ENCODE assay signal across 20 mouse cellular contexts in genomic region chr19:32643642-32644041, GRCm38 (mm10). TPM values are rescaled to one million over a fixed set of nuclear protein-coding genes. Genes with fewer than 3 reads are reported as not detected.
DNase-seq lines count a peak whose midpoint lies in the region; ATAC-seq and TF ChIP-seq lines count a peak whose summit lies in the region.
"Had no signal": no experiment of that assay in that cellular context is flagged by ENCODE, and none has a peak within 500 bp of the region (broad histone marks: within the 10 kb centered on the region; RNA-seq: fewer than 3 reads in every experiment).

No protein-coding gene starts in this region.

- WGBS in heart, adult 2 months, result 96% methylated on average over 3 of the region's 3 CpGs
- 87% methylated on average over 3 of the region's 3 CpGs for WGBS in heart, embryonic 11.5 days (ENCODE audit: insufficient replicate concordance)

- H3K4me1 ChIP-seq in heart, adult 2 months (ENCODE audit: control insufficient read depth, insufficient read depth, low read length), result no peaks in the 10 kb centered on the region
- H3K4me1 ChIP-seq in heart, embryonic 11.5 days (ENCODE audit: control insufficient read depth, insufficient read depth, low read length), result peaks cover 7% of the 10 kb centered on the region
- peaks cover 10% of the 10 kb centered on the region; the same call in 1 of the 2 replicates for H3K4me1 ChIP-seq in E14TG2a.4 (replicated peaks; ENCODE audit: low read depth, low read length)

- H3K4me2 ChIP-seq in heart, embryonic 11.5 days, result no peak overlapping the region
- H3K4me2 ChIP-seq: forebrain, embryonic 13.5 days; heart, embryonic 12.5 days; hindbrain, embryonic 14.5 days had no signal

- H3K79me2 ChIP-seq in heart, adult 2 months (replicated peaks; ENCODE audit: control insufficient read depth, insufficient read depth, low read length), result no peaks in the 10 kb centered on the region

- DNase-seq in heart, adult 2 months, result no peak
- no peak for DNase-seq in layer of hippocampus, adult 2 months (ENCODE audit: low spot score in 2 of 2)
- no peak for DNase-seq in layer of hippocampus, postnatal 25 days (ENCODE audit: extremely low spot score in 1 of 2, low spot score in 1 of 2)
- DNase-seq in R1 (ENCODE audit: low read depth, low spot score), result peak; percentile 46
- no peak for DNase-seq in adrenal gland, adult 8-10 months
- DNase-seq: adrenal gland, adult 2 months; adrenal gland, postnatal 36 days; cerebellum, adult 2 months; cerebellum, postnatal 10 days; forebrain, postnatal 0 days; gastrocnemius, postnatal 10 days; heart, adult 18-20 months had no signal

- TF ChIP-seq EP300 in heart, adult 2 months (IDR thresholded peaks at IDR 0.05; ENCODE audit: insufficient read depth, low read depth, low read length), result no peak

- no peak for TF ChIP-seq POLR2A in heart, adult 2 months (IDR thresholded peaks at IDR 0.05; ENCODE audit: insufficient read depth, low read depth, low read length)

- intact Hi-C loops in heart, adult 2 months (cut with DNase I), result no loop called here

- peaks cover 3% of the 10 kb centered on the region; the same call in 1 of the 2 replicates for H3K9me3 ChIP-seq in heart, embryonic 11.5 days (replicated peaks; ENCODE audit: control insufficient read depth, low read length)
- H3K9me3 ChIP-seq in E14TG2a.4 (ENCODE audit: low read length), result peaks cover 14% of the 10 kb centered on the region

- TF ChIP-seq CTCF in heart, adult 2 months (IDR thresholded peaks at IDR 0.05), result peak; percentile 37
- peak; percentile 26; the same call in 1 of the 2 replicates for TF ChIP-seq CTCF in layer of hippocampus, adult 2 months (conservative IDR thresholded peaks at IDR 0.05)
- TF ChIP-seq CTCF in E14TG2a.4 (conservative IDR thresholded peaks at IDR 0.05; ENCODE audit: low read length), result peak; percentile 52

- no peak overlapping the region for H3K9ac ChIP-seq in heart, adult 2 months (ENCODE audit: low read depth, low read length)
- H3K9ac ChIP-seq in heart, embryonic 11.5 days (ENCODE audit: low read depth, low read length), result no peak overlapping the region
- H3K9ac ChIP-seq: forebrain, embryonic 13.5 days; forebrain, postnatal 0 days; heart, embryonic 12.5 days; hindbrain, embryonic 14.5 days had no signal

- H3K27me3 ChIP-seq in heart, adult 2 months (ENCODE audit: control insufficient read depth, insufficient read depth, low read length), result no peaks in the 10 kb centered on the region
- no peaks in the 10 kb centered on the region for H3K27me3 ChIP-seq in heart, embryonic 11.5 days (ENCODE audit: control insufficient read depth, insufficient read depth, low read length)
- no peaks in the 10 kb centered on the region for H3K27me3 ChIP-seq in E14TG2a.4 (ENCODE audit: insufficient read depth, low read length)
- H3K27me3 ChIP-seq: forebrain, embryonic 13.5 days; heart, embryonic 12.5 days had no signal

- no peak for ATAC-seq in heart, embryonic 11.5 days (replicated peaks; ENCODE audit: insufficient number of reproducible peaks, low FRiP score, low TSS enrichment)
- no peak for ATAC-seq in inflammation-experienced regulatory T-cells, adult 6 months
- ATAC-seq: forebrain, embryonic 13.5 days; forebrain, postnatal 0 days had no signal

- H3K36me3 ChIP-seq in heart, adult 2 months (ENCODE audit: control insufficient read depth, insufficient read depth, low read length), result no peaks in the 10 kb centered on the region
- no peaks in the 10 kb centered on the region for H3K36me3 ChIP-seq in heart, embryonic 11.5 days (ENCODE audit: control insufficient read depth, insufficient read depth, low read length)
- H3K36me3 ChIP-seq in E14TG2a.4 (ENCODE audit: insufficient read depth, low read length), result no peaks in the 10 kb centered on the region
- H3K36me3 ChIP-seq: embryonic facial prominence, embryonic 10.5 days; hindbrain, embryonic 10.5 days had no signal

- H3K27ac ChIP-seq in heart, adult 2 months, result no peak overlapping the region
- H3K27ac ChIP-seq in heart, embryonic 11.5 days (ENCODE audit: low read depth, low read length), result no peak overlapping the region
- H3K27ac ChIP-seq in layer of hippocampus, adult 2 months, result no peak overlapping the region
- H3K27ac ChIP-seq: embryonic facial prominence, embryonic 10.5 days; forebrain, embryonic 13.5 days; hindbrain, embryonic 10.5 days; hindbrain, embryonic 14.5 days had no signal

- no peak overlapping the region for H3K4me3 ChIP-seq in heart, adult 2 months
- no peak overlapping the region for H3K4me3 ChIP-seq in heart, embryonic 11.5 days (ENCODE audit: low read depth, low read length)
- H3K4me3 ChIP-seq in layer of hippocampus, adult 2 months, result no peak overlapping the region
- H3K4me3 ChIP-seq in E14TG2a.4 (replicated peaks; ENCODE audit: low read length), result no peak overlapping the region
- H3K4me3 ChIP-seq: embryonic facial prominence, embryonic 10.5 days; forebrain, embryonic 13.5 days; heart, embryonic 12.5 days; hindbrain, embryonic 10.5 days had no signal

RNA-seq across cellular contexts. Expression of gene Papss2, which starts 48.1 kb away (rescaled TPM):
- 10 to 100 TPM; 12.2 to 14.0 TPM for total RNA-seq in heart, adult 2 months (2021)
- polyA plus RNA-seq in heart, adult 2 months (2012; rRNA removed), result 6.2 and 9.1 TPM in 2 replicates
- polyA plus RNA-seq in heart, embryonic 11.5 days (2014; fragmentation: Nextera tagmentation; extraction: Ambion mirVana), result 28.1 and 33.6 TPM in 2 replicates
- 10 to 100 TPM; 14.7 to 15.1 TPM for total RNA-seq in layer of hippocampus, adult 2 months (2021)
- total RNA-seq in layer of hippocampus, postnatal 25 days (2021), result 10 to 100 TPM; 12.1 to 13.8 TPM
- total RNA-seq in adrenal gland, adult 8-10 months (2022), result 10 to 100 TPM; 13.5 to 18.9 (median 15.5) TPM
- under 1 TPM; 0.30 to 0.39 (median 0.39) TPM for polyA plus RNA-seq in inflammation-experienced regulatory T-cells, adult 6 months (2017; shearing (Covaris generic))
